Mouse (Mus musculus) adrenal gland, postnatal 10 days (tissue): Measurements from ENCODE around the gene Gm49322. TPM values are rescaled to one million over a fixed set of nuclear protein-coding genes. Genes with fewer than 3 reads are reported as not detected.
"Not testable (repeated sequence)": the region's sequence is repeated elsewhere in the genome, so short reads cannot be mapped to it uniquely, and the experiment has no call there.

Source experiments
- DNase-seq: peaks from one replicate; pipeline ENCODE4 v3.0.0; 2021; ENCODE audit warnings: mixed read lengths
- total RNA-seq, 2 experiments: library from RNA; stranded (reverse); gene quantifications; 2 replicates each; pipeline ENCODE4 v1.2.3; 2021

The Gm49322 gene
- total RNA-seq, 2 experiments from 2014 or later, result 1.6 to 2.7 TPM

DNA sequence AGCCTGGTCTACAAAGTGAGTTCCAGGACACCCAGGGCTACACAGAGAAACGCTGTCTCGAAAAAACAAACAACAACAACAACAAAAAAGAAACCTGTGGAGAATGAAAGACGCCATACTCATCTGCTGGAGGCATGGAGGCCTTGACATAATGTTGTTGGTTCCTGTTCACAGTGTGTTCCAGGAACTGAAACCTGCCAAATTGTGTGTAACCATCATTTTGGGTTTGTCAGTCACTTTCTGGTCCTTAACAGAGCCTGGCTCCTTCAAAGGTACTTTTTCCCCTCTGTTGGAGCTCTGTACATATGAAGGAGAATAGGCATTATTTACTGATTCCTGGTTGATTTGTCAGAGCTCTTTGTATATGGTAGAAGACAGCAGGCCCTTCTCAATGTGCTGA, 6.1 kb downstream of the Gm49322 start:
- DNase-seq, result no peak

GRCm38 (mm10) chr10:80613821-80614220, 8.0 kb downstream of the Gm49322 start:
- no peak for DNase-seq

GRCm38 (mm10) chr10:80614351-80614750, 8.5 kb downstream of the Gm49322 start:
- no peak for DNase-seq

- peak; percentile 43 for DNase-seq
Measured at GRCm38 (mm10) chr10:80618181-80618580, 12.4 kb downstream of the Gm49322 start.

DNA sequence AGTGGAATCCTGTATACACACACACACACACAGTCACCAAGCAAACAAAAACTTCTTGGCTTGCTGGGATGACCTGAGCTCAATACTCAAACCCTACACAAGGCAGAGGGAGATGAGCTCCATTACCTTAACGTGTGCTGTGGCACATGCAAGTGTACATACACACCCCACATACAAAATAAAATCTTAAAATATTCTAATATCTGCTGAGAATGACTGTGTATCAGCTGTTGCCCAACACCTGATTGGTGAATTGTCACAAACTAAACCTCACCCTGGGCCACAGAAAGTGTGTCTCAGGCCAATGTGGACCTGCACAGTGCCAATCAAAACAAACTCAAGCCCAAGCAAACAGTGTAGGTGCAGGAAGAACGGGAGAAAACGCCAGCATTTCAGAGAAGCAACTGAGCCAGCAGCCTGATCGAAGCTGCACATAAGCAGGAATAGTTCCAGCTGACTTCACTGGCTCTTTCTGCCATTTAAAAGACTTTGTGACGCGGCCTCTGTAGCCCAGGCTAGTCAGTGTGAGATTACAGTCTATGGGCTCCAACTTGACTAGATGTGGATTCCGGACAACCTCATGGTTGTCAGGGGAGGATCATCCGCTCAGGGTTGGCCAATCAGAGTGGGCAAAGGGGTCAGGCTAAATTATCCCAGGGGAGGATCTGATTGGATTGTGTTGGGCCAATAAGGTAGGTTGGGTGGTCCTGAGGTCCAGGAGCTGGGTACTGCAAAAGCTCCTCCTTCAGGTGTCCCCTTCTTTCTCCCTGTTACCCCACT, 13.8 kb downstream of the Gm49322 start:
- DNase-seq, result no peak

DNA sequence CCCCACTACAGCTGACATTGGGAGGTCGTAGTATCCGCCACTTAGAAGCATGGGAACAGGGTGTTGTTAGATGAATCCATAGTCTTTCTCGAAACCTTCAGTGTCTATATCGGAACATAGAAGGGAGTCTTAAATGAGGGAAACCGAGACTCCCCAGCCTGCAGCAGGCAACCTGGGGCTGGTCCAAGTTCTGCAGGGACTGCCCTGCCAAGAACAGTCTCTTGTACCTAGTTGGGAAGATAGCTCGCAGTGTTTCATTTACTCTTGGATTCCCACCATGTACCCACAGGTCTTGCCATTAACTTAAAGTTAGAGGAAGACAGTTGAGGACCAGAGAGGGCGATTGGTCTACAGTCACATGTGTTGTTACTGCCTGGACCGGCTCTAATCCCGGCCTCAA, 14.5 kb downstream of the Gm49322 start:
- no peak for DNase-seq

GRCm38 (mm10) chr10:80620796-80621689, 15.2 kb downstream of the Gm49322 start:
- no peak for DNase-seq

GRCm38 (mm10) chr10:80621690-80621939, 15.8 kb downstream of the Gm49322 start:
- DNase-seq, result no peak

- DNase-seq, result peak; percentile 99
Measured at GRCm38 (mm10) chr10:80621940-80622660, 16.3 kb downstream of the Gm49322 start.

- DNase-seq, result peak; percentile 69
Measured at GRCm38 (mm10) chr10:80622661-80623456, 17.0 kb downstream of the Gm49322 start, which contains the start of gene Csnk1g2. Gene Csnk1g2, plus strand, starts transcription at chr10:80622838.

DNA sequence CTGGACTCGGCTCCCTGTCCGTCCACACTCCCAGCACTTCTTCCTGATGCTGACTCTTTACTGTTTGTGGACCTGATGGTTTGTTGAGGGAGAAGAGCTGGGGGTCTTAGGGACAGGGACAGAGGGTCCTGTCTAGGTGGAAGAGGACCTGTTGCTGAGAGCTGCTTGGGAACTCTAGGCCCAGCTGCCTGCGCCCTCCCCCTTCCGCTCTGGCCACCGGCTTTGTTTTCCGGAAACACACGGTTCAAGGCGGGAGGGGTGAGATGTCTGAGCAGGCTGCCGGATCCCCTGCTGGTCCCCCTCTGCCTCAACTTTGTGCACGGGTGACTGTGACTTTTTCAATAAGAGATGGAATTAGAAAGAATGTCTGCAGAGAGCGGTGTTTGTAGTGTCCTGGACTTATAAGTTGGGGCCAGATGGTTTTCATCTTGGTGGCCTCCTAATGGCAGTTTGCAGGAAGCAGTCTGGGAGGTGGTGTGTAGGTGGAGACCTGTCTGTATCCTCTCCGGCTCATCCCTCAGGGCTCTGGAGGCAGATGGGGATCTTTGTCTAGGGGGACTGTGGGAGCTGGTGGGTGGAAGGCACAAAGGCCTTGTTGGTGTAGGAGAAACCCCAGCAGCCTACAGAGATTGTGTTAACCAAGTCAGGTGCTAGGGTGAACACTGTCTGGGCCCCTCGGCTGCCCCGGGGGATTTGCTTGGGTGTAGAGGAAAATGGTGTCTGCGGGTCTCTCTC, 17.8 kb downstream of the Gm49322 start:
- peak; percentile 73 for DNase-seq

- no peak for DNase-seq
Measured at GRCm38 (mm10) chr10:80625764-80626163, 19.9 kb downstream of the Gm49322 start.

- DNase-seq, result peak; percentile 70
Measured at GRCm38 (mm10) chr10:80627685-80628084, 21.9 kb downstream of the Gm49322 start.

- DNase-seq, result no peak
Measured at GRCm38 (mm10) chr10:80628925-80629324, 23.1 kb downstream of the Gm49322 start.

DNA sequence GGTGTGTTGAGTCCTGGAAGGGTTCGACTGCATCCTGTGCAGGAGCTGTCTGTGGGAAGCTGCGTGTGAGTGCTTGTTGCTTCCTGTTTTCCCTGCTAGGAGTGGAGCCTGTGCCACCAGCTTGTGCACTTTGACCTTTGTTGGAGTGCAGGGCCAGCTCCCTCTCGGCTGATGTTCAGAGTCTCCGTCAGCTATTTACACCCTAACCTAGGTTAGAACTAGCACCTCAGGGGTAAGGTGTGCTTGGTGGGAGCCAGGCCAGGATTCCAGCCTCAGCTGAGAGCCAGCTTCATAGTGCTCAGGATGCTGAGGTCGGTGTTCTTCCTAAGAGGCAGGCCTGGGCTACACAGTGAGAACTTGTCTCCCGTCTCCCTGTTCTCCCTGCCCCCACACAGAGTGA, 29.5 kb downstream of the Gm49322 start:
- DNase-seq, result no peak

GRCm38 (mm10) chr10:80646936-80647335, 41.1 kb downstream of the Gm49322 start:
- DNase-seq, result no peak

DNA sequence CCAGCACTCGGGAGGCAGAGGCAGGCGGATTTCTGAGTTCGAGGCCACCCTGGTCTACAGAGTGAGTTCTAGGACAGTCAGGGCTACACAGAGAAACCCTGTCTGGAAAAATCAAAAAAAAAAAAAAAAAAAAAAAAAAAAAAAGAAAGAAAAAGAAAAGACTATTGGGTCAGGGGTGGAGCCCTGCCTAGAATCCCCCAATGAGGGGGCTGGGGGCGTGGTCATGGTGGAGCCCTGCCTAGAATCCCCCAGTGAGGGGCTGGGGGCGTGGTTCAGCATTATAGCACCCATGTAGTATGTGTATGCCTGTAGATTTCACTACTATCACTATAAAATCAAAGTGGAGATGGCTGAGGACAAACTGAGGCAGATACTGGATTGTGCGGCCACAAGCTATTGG, 44.1 kb downstream of the Gm49322 start:
- not testable (repeated sequence) for DNase-seq

GRCm38 (mm10) chr10:80650392-80650791, 44.6 kb downstream of the Gm49322 start:
- DNase-seq, result no peak

DNA sequence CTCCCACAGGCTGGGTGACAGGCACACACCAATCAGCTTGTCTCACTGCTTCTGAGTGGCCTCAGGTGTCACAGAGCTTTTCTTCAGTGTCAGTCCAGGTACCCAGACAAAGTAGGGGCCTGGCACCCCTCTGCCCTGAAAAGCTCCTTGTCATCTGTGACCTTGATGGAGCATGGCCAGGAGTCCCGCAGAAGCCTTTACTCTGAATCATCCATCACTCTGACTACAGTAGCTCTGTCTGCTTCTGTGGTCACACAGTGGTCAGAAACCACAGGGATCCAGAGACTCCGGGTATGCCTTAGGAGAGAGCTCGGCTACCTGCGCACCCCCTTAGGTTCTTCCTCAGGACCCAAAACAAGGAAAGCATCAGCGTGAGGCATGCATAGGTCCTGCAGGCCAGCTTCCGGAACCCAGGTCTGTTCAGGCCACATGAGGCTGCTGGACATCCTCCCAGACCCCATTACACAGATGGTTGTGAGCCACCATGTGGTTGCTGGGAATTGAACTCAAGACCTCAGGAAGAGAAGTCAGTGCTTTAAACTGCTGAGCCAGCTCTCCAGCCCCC, 47.4 kb downstream of the Gm49322 start:
- no peak for DNase-seq

GRCm38 (mm10) chr10:80654866-80655265, 49.0 kb downstream of the Gm49322 start:
- no peak for DNase-seq
